Mouse (Mus musculus) spleen, postnatal 10 days (tissue): ENCODE results near the gene Fcho2.

Experiments used
- DNase-seq, 2 experiments: peaks; one replicate each; pipeline ENCODE4 v3.0.0; 2021 to 2022; ENCODE audit warnings: low spot score in 2 of 2

Fcho2 gene

GRCm38 (mm10) chr13:98679230-98679629 is 136.0 kb downstream of the Fcho2 start:
- no peak for DNase-seq

- no peak for DNase-seq
These were observed 141.3 kb downstream of the Fcho2 start for GRCm38 (mm10) chr13:98673922-98674321.
